Mouse (Mus musculus) ES-E14 (cell line): ENCODE results near the gene Pabpc6. TPM values are rescaled to one million over a fixed set of nuclear protein-coding genes. Genes with fewer than 3 reads are reported as not detected.

Experiments
- DNase-seq: peaks from one replicate; pipeline ENCODE4 v3.0.0-alpha.2; 2013; ENCODE audit warnings: low read depth, low spot score
- H3K27ac ChIP-seq: 2 replicates; pipeline ENCODE4 v1.5.1; 2012; ENCODE audit warnings: low read depth, mild to moderate bottlenecking, low read length, moderate library complexity, mixed read lengths; ENCODE audit not compliant: poor library complexity, insufficient read depth, severe bottlenecking
- H3K36me3 ChIP-seq: 2 replicates; pipeline ENCODE4 v1.6.1; 2012; ENCODE audit warnings: mild to moderate bottlenecking, low read length, moderate library complexity, mixed read lengths; ENCODE audit not compliant: control insufficient read depth, poor library complexity, insufficient read depth, severe bottlenecking
- H3K4me1 ChIP-seq, 2 experiments: fragments of 150-350 bp in 1 of 2; sonication (generic) in 1 of 2; 2 replicates each; pipeline ENCODE4 v1.6.1; 2012; ENCODE audit warnings: low read length in 2 of 2, mild to moderate bottlenecking in 1 of 2, mixed read lengths in 1 of 2; ENCODE audit not compliant: control insufficient read depth in 2 of 2, insufficient read depth in 2 of 2, poor library complexity in 1 of 2
- H3K4me3 ChIP-seq, 2 experiments: fragments of 150-350 bp in 1 of 2; sonication (generic) in 1 of 2; 2 replicates each; pipeline ENCODE4 v1.5.1; 2012; ENCODE audit warnings: low read length in 2 of 2, low read depth in 1 of 2, mild to moderate bottlenecking in 1 of 2, mixed read lengths in 1 of 2; ENCODE audit not compliant: insufficient read depth in 1 of 2, poor library complexity in 1 of 2, severe bottlenecking in 1 of 2
- H3K9ac ChIP-seq: 2 replicates; pipeline ENCODE4 v1.6.1; 2012; ENCODE audit warnings: low read depth, mild to moderate bottlenecking, low read length, mixed read lengths; ENCODE audit not compliant: poor library complexity, insufficient read depth, severe bottlenecking
- H3K9me3 ChIP-seq: fragments of 150-350 bp; sonication (generic); 2 replicates; pipeline ENCODE4 v1.6.1; 2012; ENCODE audit warnings: low read depth, mild to moderate bottlenecking, low read length; ENCODE audit not compliant: control insufficient read depth, insufficient read depth
- CHD2 ChIP-seq: IDR thresholded peaks from 2 replicates; pipeline ENCODE4 v1.6.1; 2014; ENCODE audit warnings: mild to moderate bottlenecking, low read depth, low read length, inconsistent platforms
- HCFC1 ChIP-seq: IDR thresholded peaks from 2 replicates; pipeline ENCODE4 v1.6.1; 2012; ENCODE audit warnings: low read length, inconsistent platforms, borderline replicate concordance; ENCODE audit not compliant: insufficient read depth
- MAFK ChIP-seq: IDR thresholded peaks from 2 replicates; pipeline ENCODE4 v1.6.1; 2014; ENCODE audit warnings: mild to moderate bottlenecking, low read depth, low read length, inconsistent platforms; ENCODE audit not compliant: insufficient read depth
- ZC3H11A ChIP-seq: IDR thresholded peaks from 2 replicates; pipeline ENCODE4 v1.6.1; 2012; ENCODE audit warnings: low read depth, mild to moderate bottlenecking, inconsistent platforms, low read length, borderline replicate concordance
- ZNF384 ChIP-seq: IDR thresholded peaks from 2 replicates; pipeline ENCODE4 v1.6.1; 2012; ENCODE audit warnings: low read depth, low read length, inconsistent platforms
- in situ Hi-C, 2 experiments: fragments of 600-800 bp; cut with MboI; formaldehyde crosslinking; loops; one replicate each; pipeline ENCODE4 v1.15.1; 2025; ENCODE audit warnings: low sequenced_read_pairs in 2 of 2, inconsistent platforms in 1 of 2; ENCODE audit not compliant: unreplicated experiment in 2 of 2
- total RNA-seq: library from RNA; depleted of rRNA; stranded (reverse); fragments of 300-350 nt; gene quantifications from 2 replicates; pipeline ENCODE4 v1.2.3, GENCODE M21; 2012

Gene Pabpc6
- total RNA-seq, 1 experiment, result 1.2 TPM

DNA sequence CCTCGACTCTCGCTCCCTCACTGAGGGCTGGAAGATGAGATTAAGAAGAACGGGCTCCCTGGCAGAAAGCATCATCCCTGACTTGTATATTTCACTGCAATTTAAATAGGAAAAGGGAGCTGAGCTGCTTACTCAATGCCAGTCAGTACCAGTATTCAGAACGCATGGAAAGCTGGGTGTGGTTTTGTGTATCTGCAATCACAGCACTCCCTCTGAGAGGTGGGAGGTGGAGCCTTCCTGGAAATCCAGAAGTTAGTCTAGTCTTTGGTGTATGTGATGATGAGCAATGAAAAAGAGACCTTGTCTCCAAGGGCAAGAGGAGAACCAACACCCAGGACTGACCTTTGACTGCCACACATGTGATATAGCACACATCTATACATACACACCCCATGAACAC, 21.7 kb upstream of the Pabpc6 start:
- no peaks in the 10 kb centered on the region for H3K4me1 ChIP-seq
- no peaks in the 10 kb centered on the region for H3K9me3 ChIP-seq
- no peak overlapping the region for H3K4me3 ChIP-seq
- no peak for TF ChIP-seq ZNF384
- TF ChIP-seq CHD2, result no peak
- H3K9ac ChIP-seq, result no peak overlapping the region
- no peaks in the 10 kb centered on the region for H3K36me3 ChIP-seq
- no peak overlapping the region for H3K27ac ChIP-seq
- peak; percentile 17 for DNase-seq
- in situ Hi-C loops, result no loop called here

DNA sequence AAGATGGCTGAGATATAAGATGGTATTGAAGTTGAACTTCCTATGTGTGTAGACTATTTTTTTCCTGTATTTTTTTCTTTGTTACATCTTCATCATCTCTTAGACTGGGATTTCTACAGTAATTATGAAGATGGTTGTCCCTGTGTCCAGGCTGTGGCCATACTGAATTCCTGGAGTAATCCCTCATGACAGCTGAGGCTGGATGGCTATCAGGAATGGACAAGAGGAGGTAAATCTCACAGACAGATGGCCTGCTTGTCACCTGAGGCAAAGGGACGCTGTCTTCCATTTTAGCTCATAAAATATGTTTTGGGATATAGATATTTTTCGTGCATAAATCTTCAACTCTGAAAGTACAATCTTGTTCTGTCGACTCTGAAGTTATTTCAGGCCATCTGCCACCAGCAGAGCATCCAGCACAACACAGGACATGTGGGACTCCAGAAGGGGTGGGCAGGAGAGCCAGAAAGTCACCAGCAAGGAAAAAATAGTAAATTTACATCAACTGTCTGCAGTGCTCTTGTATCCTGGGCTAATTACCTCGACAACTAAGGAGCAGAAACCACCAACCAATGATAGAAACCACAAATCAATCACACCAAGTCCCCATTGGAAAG, 14.1 kb upstream of the Pabpc6 start:
- H3K27ac ChIP-seq, result no peak overlapping the region
- TF ChIP-seq HCFC1, result no peak
- TF ChIP-seq CHD2, result no peak
- TF ChIP-seq ZNF384, result no peak
- no peak for TF ChIP-seq ZC3H11A
- no peak for TF ChIP-seq MAFK
- no peaks in the 10 kb centered on the region for H3K4me1 ChIP-seq
- in situ Hi-C loops, result no loop called here
- no peaks in the 10 kb centered on the region for H3K36me3 ChIP-seq
- no peak overlapping the region for H3K9ac ChIP-seq
- no peak overlapping the region for H3K4me3 ChIP-seq
- H3K9me3 ChIP-seq, result no peaks in the 10 kb centered on the region
- no peak for DNase-seq

DNA sequence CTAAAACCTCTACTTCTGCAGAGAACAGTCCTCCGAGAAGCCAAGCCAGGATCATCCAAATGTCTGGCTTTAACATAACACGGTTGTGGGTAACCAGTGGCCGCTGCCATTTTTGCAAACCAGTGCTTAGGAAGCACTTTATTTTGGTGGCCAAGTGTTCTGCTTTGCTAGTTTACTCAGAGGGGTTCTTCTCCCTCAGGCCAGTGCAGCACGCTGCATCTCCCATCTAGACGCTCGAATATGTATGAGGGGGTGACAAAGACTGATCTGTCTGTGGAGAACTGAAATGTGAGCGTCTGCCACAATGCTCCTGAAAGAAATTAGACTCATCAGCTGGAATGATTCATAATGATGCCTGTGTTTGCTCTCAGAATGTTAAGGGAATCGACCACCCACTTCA, 11.2 kb upstream of the Pabpc6 start:
- TF ChIP-seq ZC3H11A (no peak), HCFC1 (no peak), MAFK (no peak)
- Histone ChIP-seq H3K9ac (no peak overlapping the region), H3K9me3 (no peaks in the 10 kb centered on the region), H3K4me3 (no peak overlapping the region), H3K4me1 (no peaks in the 10 kb centered on the region), H3K27ac (no peak overlapping the region), H3K36me3 (no peaks in the 10 kb centered on the region)
- no peak for DNase-seq
- in situ Hi-C loops, result no loop called here

DNA sequence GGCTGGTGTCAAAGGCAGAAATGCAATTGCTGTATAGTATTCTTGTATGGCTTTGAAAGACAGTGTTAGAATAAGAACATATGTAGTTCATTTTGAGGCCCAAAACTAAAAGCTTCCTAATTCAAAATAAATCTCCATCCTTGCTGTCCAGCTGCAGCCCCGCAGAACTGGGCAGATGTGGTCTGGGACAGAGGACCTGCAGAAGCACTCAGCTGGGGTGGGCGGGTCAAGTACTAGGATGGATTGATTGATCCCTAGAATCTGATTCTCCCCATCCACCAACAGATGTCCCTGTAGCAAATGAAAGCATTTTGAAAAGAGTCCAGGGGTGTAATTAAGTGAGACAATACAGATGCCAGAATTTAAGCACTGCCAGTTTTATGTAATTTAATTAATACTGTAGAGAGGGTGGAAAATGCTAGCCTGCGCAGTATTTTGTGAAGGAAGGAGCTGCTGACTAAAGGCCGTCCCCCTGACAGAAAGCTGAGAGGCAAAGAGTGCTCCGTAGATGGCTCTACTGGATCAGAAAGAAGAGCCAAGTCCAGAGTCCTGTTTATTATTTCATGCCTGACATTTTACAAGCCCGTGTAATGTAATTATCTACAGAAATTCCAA, 5.8 kb upstream of the Pabpc6 start:
- no peak for DNase-seq
- no peaks in the 10 kb centered on the region for H3K4me1 ChIP-seq
- no peaks in the 10 kb centered on the region for H3K36me3 ChIP-seq
- H3K4me3 ChIP-seq, result no peak overlapping the region
- no peak for TF ChIP-seq ZNF384
- no peak for TF ChIP-seq MAFK
- no peak for TF ChIP-seq HCFC1
- TF ChIP-seq ZC3H11A, result no peak
- no peak for TF ChIP-seq CHD2
- no peak overlapping the region for H3K9ac ChIP-seq
- no peaks in the 10 kb centered on the region for H3K9me3 ChIP-seq
- H3K27ac ChIP-seq, result no peak overlapping the region
- in situ Hi-C loops, result no loop called here

DNA sequence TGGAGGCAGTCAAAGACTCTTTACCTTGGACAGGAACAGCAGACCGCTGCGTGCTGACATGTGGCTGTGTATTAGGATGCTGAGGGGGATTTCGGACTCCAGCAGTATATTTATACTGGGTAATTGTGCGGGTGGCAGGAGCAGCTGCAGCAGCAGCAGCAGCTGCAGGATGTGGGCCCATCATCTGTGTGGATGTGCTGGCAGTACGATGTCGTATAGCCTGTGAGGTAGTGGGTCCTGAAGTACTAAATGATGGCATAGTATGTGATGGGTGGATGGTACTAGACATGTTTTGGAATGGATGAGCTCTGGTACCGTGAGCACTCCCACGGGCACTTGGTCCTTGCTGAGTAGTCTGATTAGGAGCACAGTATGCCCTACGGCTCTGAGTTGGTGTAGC, 1.6 kb downstream of the Pabpc6 start:
- no peak for DNase-seq
- in situ Hi-C loops, result no loop called here
- H3K4me3 ChIP-seq, result no peak overlapping the region
- H3K9ac ChIP-seq, result no peak overlapping the region
- H3K36me3 ChIP-seq, result no peaks in the 10 kb centered on the region
- no peak for TF ChIP-seq ZC3H11A
- no peaks in the 10 kb centered on the region for H3K9me3 ChIP-seq
- peaks cover 0 to 2% of the 10 kb centered on the region in 2 experiments; a peak in 1 of 4 replicates for H3K4me1 ChIP-seq
- H3K27ac ChIP-seq, result no peak overlapping the region
